Mouse (Mus musculus) heart, embryonic 12.5 days (tissue): Measurements from ENCODE around the gene Txnip. TPM values are rescaled to one million over a fixed set of nuclear protein-coding genes. Genes with fewer than 3 reads are reported as not detected.

Experiments
- ATAC-seq: fragments of 200-750 bp; cut with Nextera tagmentation; 2 replicates; pipeline ENCODE4 v1.8.0; 2017; ENCODE audit warnings: moderate TSS enrichment, moderate library complexity; ENCODE audit not compliant: insufficient number of reproducible peaks, low FRiP score
- H3K27ac ChIP-seq: fragments of 300-500 bp; sonication (generic); 2 replicates; pipeline ENCODE4 v1.5.1; 2016; ENCODE audit warnings: mild to moderate bottlenecking, moderate library complexity; ENCODE audit not compliant: poor library complexity, severe bottlenecking
- H3K27me3 ChIP-seq: fragments of 300-500 bp; sonication (generic); replicated peaks from 2 replicates; pipeline ENCODE4 v1.6.1; 2016; ENCODE audit warnings: mild to moderate bottlenecking, moderate library complexity
- H3K36me3 ChIP-seq: fragments of 300-500 bp; sonication (generic); 2 replicates; pipeline ENCODE4 v1.6.1; 2016; ENCODE audit warnings: mild to moderate bottlenecking, moderate library complexity
- H3K4me1 ChIP-seq: fragments of 300-500 bp; sonication (generic); replicated peaks from 2 replicates; pipeline ENCODE4 v1.6.1; 2016; ENCODE audit warnings: mild to moderate bottlenecking
- H3K4me2 ChIP-seq: fragments of 300-500 bp; sonication (generic); 2 replicates; pipeline ENCODE4 v1.6.1; 2016; ENCODE audit warnings: mild to moderate bottlenecking, moderate library complexity
- H3K4me3 ChIP-seq: fragments of 300-500 bp; sonication (generic); 2 replicates; pipeline ENCODE4 v1.5.1; 2016; ENCODE audit warnings: mild to moderate bottlenecking
- H3K9ac ChIP-seq: fragments of 300-500 bp; sonication (generic); 2 replicates; pipeline ENCODE4 v1.6.1; 2016; ENCODE audit warnings: mild to moderate bottlenecking, moderate library complexity
- H3K9me3 ChIP-seq: fragments of 300-500 bp; sonication (generic); replicated peaks from 2 replicates; pipeline ENCODE4 v1.6.1; 2016; ENCODE audit warnings: mild to moderate bottlenecking, moderate library complexity
- WGBS: fragments of 180-500 bp; shearing (Covaris S2); methylation state at CpG from one replicate; pipeline ENCODE4 v1.1.7; 2016; 5-methylcytosine and 5-hydroxymethylcytosine counted together
- polyA plus RNA-seq: library from polyadenylated mRNA; unstranded; fragments of >200 nt; fragmentation: Nextera tagmentation; extraction: Ambion mirVana; gene quantifications from 2 replicates; pipeline ENCODE4 v1.2.1, GENCODE M21; 2016

Txnip gene
- polyA plus RNA-seq, 1 experiment from 2014 or later, result 144 TPM

GRCm38 (mm10) chr3:96539316-96539715 is 18.4 kb upstream of the Txnip start:
- ATAC-seq, result no peak
- Histone ChIP-seq H3K27me3 (0 out of 2 replicates have a peak, but pooled peaks cover 7% of the 10 kb centered on the region), H3K27ac (no peak overlapping the region), H3K4me1 (no peaks in the 10 kb centered on the region), H3K36me3 (no peaks in the 10 kb centered on the region), H3K4me2 (no peak overlapping the region), H3K4me3 (no peak overlapping the region), H3K9ac (no peak overlapping the region), H3K9me3 (no peaks in the 10 kb centered on the region)
- 76% methylated on average over 2 of the region's 2 CpGs for WGBS

- no peak overlapping the region for H3K4me3 ChIP-seq
- ATAC-seq, result no peak
- no peak overlapping the region for H3K27ac ChIP-seq
- H3K4me1 ChIP-seq, result no peaks in the 10 kb centered on the region
- H3K9ac ChIP-seq, result no peak overlapping the region
- H3K9me3 ChIP-seq, result no peaks in the 10 kb centered on the region
- 39% methylated on average over 6 of the region's 6 CpGs for WGBS
- no peaks in the 10 kb centered on the region for H3K36me3 ChIP-seq
- no peak overlapping the region for H3K4me2 ChIP-seq
- H3K27me3 ChIP-seq, result 0 out of 2 replicates have a peak, but pooled peaks cover 7% of the 10 kb centered on the region
Measured at GRCm38 (mm10) chr3:96540740-96541139, 17.0 kb upstream of the Txnip start.

- H3K27me3 ChIP-seq, result 0 out of 2 replicates have a peak, but pooled peaks cover 7% of the 10 kb centered on the region
- no peak for ATAC-seq
- no peak overlapping the region for H3K9ac ChIP-seq
- H3K27ac ChIP-seq, result no peak overlapping the region
- H3K36me3 ChIP-seq, result no peaks in the 10 kb centered on the region
- H3K4me1 ChIP-seq, result no peaks in the 10 kb centered on the region
- 21% methylated on average over 14 of the region's 14 CpGs for WGBS
- H3K9me3 ChIP-seq, result no peaks in the 10 kb centered on the region
- H3K4me2 ChIP-seq, result no peak overlapping the region
- no peak overlapping the region for H3K4me3 ChIP-seq
Measured at GRCm38 (mm10) chr3:96541328-96542078, 16.3 kb upstream of the Txnip start.

- Histone ChIP-seq H3K4me1 (peaks cover 5% of the 10 kb centered on the region; the same call in 1 of the 2 replicates), H3K27me3 (0 out of 2 replicates have a peak, but pooled peaks cover 7% of the 10 kb centered on the region), H3K36me3 (no peaks in the 10 kb centered on the region), H3K9me3 (no peaks in the 10 kb centered on the region), H3K27ac (no peak overlapping the region), H3K4me2 (no peak overlapping the region), H3K4me3 (no peak overlapping the region), H3K9ac (no peak overlapping the region)
- no peak for ATAC-seq
- WGBS, result 65% methylated on average over 8 of the region's 8 CpGs
Measured at GRCm38 (mm10) chr3:96542554-96542953, 15.2 kb upstream of the Txnip start.

GRCm38 (mm10) chr3:96543345-96543744 is 14.4 kb upstream of the Txnip start:
- Histone ChIP-seq H3K4me1 (peaks cover 11% of the 10 kb centered on the region), H3K9me3 (no peaks in the 10 kb centered on the region), H3K4me3 (no peak overlapping the region), H3K27me3 (0 out of 2 replicates have a peak, but pooled peaks cover 7% of the 10 kb centered on the region), H3K4me2 (no peak overlapping the region), H3K9ac (no peak overlapping the region), H3K27ac (no peak overlapping the region), H3K36me3 (no peaks in the 10 kb centered on the region)
- 81% methylated on average over 11 of the region's 11 CpGs for WGBS
- no peak for ATAC-seq

- Histone ChIP-seq H3K4me2 (no peak overlapping the region), H3K27ac (no peak overlapping the region), H3K9ac (no peak overlapping the region), H3K4me1 (peaks cover 27% of the 10 kb centered on the region), H3K9me3 (no peaks in the 10 kb centered on the region), H3K27me3 (0 out of 2 replicates have a peak, but pooled peaks cover 7% of the 10 kb centered on the region), H3K4me3 (no peak overlapping the region), H3K36me3 (no peaks in the 10 kb centered on the region)
- 42% methylated on average over 1 of the region's 1 CpGs for WGBS
- ATAC-seq, result no peak
Measured at GRCm38 (mm10) chr3:96545565-96545964, 12.2 kb upstream of the Txnip start.

GRCm38 (mm10) chr3:96546880-96547279 is 10.9 kb upstream of the Txnip start:
- H3K27me3 ChIP-seq, result 0 out of 2 replicates have a peak, but pooled peaks cover 7% of the 10 kb centered on the region
- H3K9ac ChIP-seq, result no peak overlapping the region
- H3K4me2 ChIP-seq, result peak overlapping the region; percentile 18; the same call in 1 of the 2 replicates
- H3K4me1 ChIP-seq, result peaks cover 37% of the 10 kb centered on the region
- H3K27ac ChIP-seq, result no peak overlapping the region
- H3K4me3 ChIP-seq, result no peak overlapping the region
- WGBS, result 39% methylated on average over 4 of the region's 4 CpGs
- ATAC-seq, result 0 out of 2 replicates have a peak, but pooled peaks have one; percentile 30
- H3K9me3 ChIP-seq, result no peaks in the 10 kb centered on the region
- H3K36me3 ChIP-seq, result no peaks in the 10 kb centered on the region

- 9% methylated on average over 14 of the region's 14 CpGs for WGBS
- H3K27ac ChIP-seq, result no peak overlapping the region
- peak overlapping the region; percentile 13; the same call in 1 of the 2 replicates for H3K4me3 ChIP-seq
- no peaks in the 10 kb centered on the region for H3K36me3 ChIP-seq
- no peaks in the 10 kb centered on the region for H3K9me3 ChIP-seq
- H3K4me1 ChIP-seq, result peaks cover 38% of the 10 kb centered on the region
- peak overlapping the region; percentile 36; the same call in 1 of the 2 replicates for H3K9ac ChIP-seq
- H3K27me3 ChIP-seq, result 0 out of 2 replicates have a peak, but pooled peaks cover 7% of the 10 kb centered on the region
- ATAC-seq, result peak; percentile 43
- peak overlapping the region; percentile 54 for H3K4me2 ChIP-seq
Measured at GRCm38 (mm10) chr3:96547389-96547960, 10.3 kb upstream of the Txnip start.

- Histone ChIP-seq H3K27me3 (no peaks in the 10 kb centered on the region), H3K36me3 (no peaks in the 10 kb centered on the region), H3K4me2 (no peak overlapping the region; the same call in 1 of the 2 replicates), H3K27ac (no peak overlapping the region), H3K9me3 (no peaks in the 10 kb centered on the region), H3K9ac (no peak overlapping the region), H3K4me3 (no peak overlapping the region), H3K4me1 (peaks cover 38% of the 10 kb centered on the region)
- 79% methylated on average over 7 of the region's 7 CpGs for WGBS
- ATAC-seq, result no peak
Measured at GRCm38 (mm10) chr3:96548824-96549223, 8.9 kb upstream of the Txnip start.

GRCm38 (mm10) chr3:96549346-96549745 is 8.4 kb upstream of the Txnip start:
- Histone ChIP-seq H3K9ac (peak overlapping the region; percentile 27; the same call in 1 of the 2 replicates), H3K4me1 (peaks cover 38% of the 10 kb centered on the region), H3K36me3 (no peaks in the 10 kb centered on the region), H3K27me3 (no peaks in the 10 kb centered on the region), H3K27ac (peak overlapping the region; percentile 65), H3K4me3 (no peak overlapping the region), H3K9me3 (no peaks in the 10 kb centered on the region), H3K4me2 (peak overlapping the region; percentile 39)
- no peak for ATAC-seq
- WGBS, result 67% methylated on average over 5 of the region's 5 CpGs

GRCm38 (mm10) chr3:96551203-96551602 is 6.6 kb upstream of the Txnip start:
- no peaks in the 10 kb centered on the region for H3K27me3 ChIP-seq
- H3K4me3 ChIP-seq, result no peak overlapping the region
- H3K4me1 ChIP-seq, result peaks cover 53% of the 10 kb centered on the region
- no peak overlapping the region for H3K27ac ChIP-seq
- H3K36me3 ChIP-seq, result no peaks in the 10 kb centered on the region
- no peak overlapping the region for H3K4me2 ChIP-seq
- H3K9me3 ChIP-seq, result no peaks in the 10 kb centered on the region
- H3K9ac ChIP-seq, result no peak overlapping the region
- WGBS, result 14% methylated on average over 8 of the region's 8 CpGs
- ATAC-seq, result no peak
